Mouse (Mus musculus): Measurements from ENCODE around the gene Il4.

GRCm38 (mm10) chr11:53636183-53636646 lies 17.7 kb upstream of the Il4 start:
- TF ChIP-seq CTCF (IDR thresholded peaks at IDR 0.05; ENCODE audit: extremely low read depth, insufficient read length, insufficient replicate concordance, low read depth, low read length) = no peak
- no peak for TF ChIP-seq POLR2A (IDR thresholded peaks at IDR 0.05; ENCODE audit: low read depth, low read length)

Measured in small intestine, adult 2 months (tissue).